Mouse (Mus musculus): ENCODE results near the gene Adprh.
A peak's percentile ranks its signal among the peaks of the same experiment; 100 is the strongest.

Gene Adprh

DNA sequence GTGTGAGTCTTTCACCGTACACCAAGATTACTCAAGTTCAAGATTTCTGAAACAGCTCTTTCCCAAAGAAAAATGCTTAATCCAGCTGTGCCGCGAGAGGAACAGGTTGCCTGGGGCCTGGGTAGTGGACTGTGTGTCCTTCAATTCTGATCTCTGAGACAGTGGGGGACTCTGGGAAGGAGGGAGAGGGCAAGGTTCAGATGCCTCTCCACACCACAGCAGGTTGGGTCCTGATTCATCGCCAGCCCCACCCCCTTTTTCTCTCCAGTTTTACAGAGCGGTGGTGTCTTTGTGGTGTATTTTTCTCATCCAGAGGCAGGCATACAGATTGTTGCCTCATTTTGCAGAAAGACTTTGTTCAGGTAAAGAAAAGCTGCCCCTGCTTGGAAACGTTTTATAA, 54.2 kb downstream of the Adprh start:
- DNase-seq (ENCODE audit: low read depth, low spot score): no peak

DNA sequence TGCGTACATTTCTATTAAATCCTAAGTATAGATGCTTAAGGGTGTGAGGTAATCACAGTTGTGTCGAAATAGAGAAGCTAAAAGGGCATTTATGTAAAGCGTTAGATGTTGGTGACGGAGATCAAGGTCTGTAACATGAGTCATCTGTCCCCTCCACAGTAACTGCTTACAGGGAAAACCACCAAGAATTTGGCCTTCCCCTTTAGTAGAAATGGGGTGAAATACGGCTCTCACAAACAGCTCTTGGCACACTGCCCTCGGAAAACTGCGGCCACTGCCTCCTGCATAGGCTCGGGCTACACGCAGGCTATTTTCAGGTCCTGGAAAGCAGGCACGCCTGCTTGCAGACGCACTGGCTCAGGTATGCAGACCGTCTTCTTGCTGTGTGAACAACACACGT, 56.3 kb downstream of the Adprh start:
- peak; percentile 77 for DNase-seq (ENCODE audit: low read depth, low spot score)

DNA sequence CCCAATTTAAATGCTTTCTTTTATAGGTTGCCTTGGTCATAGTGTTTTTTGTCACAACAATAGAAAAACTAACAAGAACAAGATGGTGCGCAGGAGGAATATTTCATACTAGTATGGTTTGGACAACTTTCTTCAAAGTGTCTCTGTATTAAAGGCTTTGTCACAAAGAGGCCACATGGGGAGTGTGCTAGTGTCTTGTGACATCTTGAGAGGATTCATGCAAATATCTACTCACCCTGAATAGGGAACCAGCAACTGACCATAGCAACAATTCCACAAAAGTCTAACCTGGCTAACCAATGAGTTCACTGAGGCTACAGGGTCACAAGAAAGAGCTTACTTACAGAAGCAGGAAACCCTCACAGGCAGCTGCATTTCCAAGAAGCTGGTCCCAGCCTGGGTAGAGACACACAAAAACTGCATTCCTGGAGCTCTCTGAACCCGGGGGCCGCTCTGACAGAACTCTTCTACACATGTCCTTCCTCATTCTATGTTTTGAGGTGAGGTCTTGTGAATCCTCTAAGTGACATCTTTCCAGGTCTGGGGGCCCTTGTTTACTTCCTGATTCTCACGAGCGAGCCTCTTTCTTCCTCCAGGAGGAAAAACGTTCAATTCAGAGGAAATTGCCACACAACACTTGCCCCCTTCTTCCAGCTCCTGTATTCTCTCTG, 57.3 kb downstream of the Adprh start:
- no peak for DNase-seq (ENCODE audit: low read depth, low spot score)

DNA sequence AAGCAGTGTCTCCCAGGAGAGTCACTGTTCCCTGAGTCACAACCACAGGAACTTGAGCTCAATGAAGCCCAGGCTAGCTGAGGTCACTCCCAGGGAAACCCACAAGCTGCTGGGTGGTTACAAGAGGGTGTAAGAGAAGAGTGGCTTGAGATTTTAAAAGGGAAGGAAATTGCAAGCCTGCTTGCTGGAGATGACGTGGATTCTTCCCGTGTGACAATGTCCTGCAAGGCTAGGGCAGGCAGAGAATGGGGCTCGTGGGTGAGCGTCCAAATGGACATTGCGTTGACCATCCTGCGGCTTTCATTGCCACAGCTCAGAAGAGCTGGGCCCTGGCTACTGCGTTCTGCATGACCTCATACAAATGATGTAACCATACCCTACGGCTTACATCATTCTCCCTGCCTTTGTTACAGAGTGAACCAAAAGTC, 58.3 kb downstream of the Adprh start:
- DNase-seq (ENCODE audit: low read depth, low spot score): peak; percentile 62

All from skeletal muscle tissue, adult 2 months (tissue).